Mouse (Mus musculus) heart, embryonic 13.5 days (tissue): ENCODE results near the gene Csk. TPM values are rescaled to one million over a fixed set of nuclear protein-coding genes. Genes with fewer than 3 reads are reported as not detected.
A peak's percentile ranks its signal among the peaks of the same experiment; 100 is the strongest.

Experiments
- ATAC-seq: fragments of 200-750 bp; cut with Nextera tagmentation; 2 replicates; pipeline ENCODE4 v1.8.0; 2017; ENCODE audit warnings: moderate TSS enrichment; ENCODE audit not compliant: insufficient number of reproducible peaks, low FRiP score, low TSS enrichment; ENCODE audit errors: extremely low read depth
- H3K27ac ChIP-seq: fragments of 300-500 bp; sonication (generic); replicated peaks from 2 replicates; pipeline ENCODE4 v1.5.1; 2015; ENCODE audit warnings: moderate library complexity, mild to moderate bottlenecking, inconsistent platforms
- H3K27me3 ChIP-seq: fragments of 300-500 bp; sonication (generic); replicated peaks from 2 replicates; pipeline ENCODE4 v1.6.1; 2015; ENCODE audit warnings: mild to moderate bottlenecking, inconsistent platforms
- H3K36me3 ChIP-seq: fragments of 300-500 bp; sonication (generic); 2 replicates; pipeline ENCODE4 v1.6.1; 2015; ENCODE audit warnings: mild to moderate bottlenecking, inconsistent platforms
- H3K4me1 ChIP-seq: fragments of 300-500 bp; sonication (generic); 2 replicates; pipeline ENCODE4 v1.6.1; 2015; ENCODE audit warnings: inconsistent platforms
- H3K4me2 ChIP-seq: fragments of 300-500 bp; sonication (generic); 2 replicates; pipeline ENCODE4 v1.6.1; 2015; ENCODE audit warnings: inconsistent platforms, mild to moderate bottlenecking, moderate library complexity
- H3K4me3 ChIP-seq: fragments of 300-500 bp; sonication (generic); 2 replicates; pipeline ENCODE4 v1.5.1; 2015; ENCODE audit warnings: moderate library complexity, mild to moderate bottlenecking, inconsistent platforms
- H3K9ac ChIP-seq: fragments of 300-500 bp; sonication (generic); 2 replicates; pipeline ENCODE4 v1.6.1; 2015; ENCODE audit warnings: inconsistent platforms, mild to moderate bottlenecking, moderate library complexity
- H3K9me3 ChIP-seq: fragments of 300-500 bp; sonication (generic); 2 replicates; pipeline ENCODE4 v1.6.1; 2016; ENCODE audit warnings: inconsistent platforms
- WGBS: fragments of 180-500 bp; shearing (Covaris S2); methylation state at CpG from one replicate; pipeline ENCODE4 v1.1.7; 2015; ENCODE audit warnings: mixed read lengths; 5-methylcytosine and 5-hydroxymethylcytosine counted together
- polyA plus RNA-seq: library from polyadenylated mRNA; unstranded; fragments of >200 nt; fragmentation: Nextera tagmentation; extraction: Ambion mirVana; gene quantifications from 2 replicates; pipeline ENCODE4 v1.2.1, GENCODE M21; 2015

The Csk gene
- 16.3 and 17.2 TPM in 2 replicates for polyA plus RNA-seq

DNA sequence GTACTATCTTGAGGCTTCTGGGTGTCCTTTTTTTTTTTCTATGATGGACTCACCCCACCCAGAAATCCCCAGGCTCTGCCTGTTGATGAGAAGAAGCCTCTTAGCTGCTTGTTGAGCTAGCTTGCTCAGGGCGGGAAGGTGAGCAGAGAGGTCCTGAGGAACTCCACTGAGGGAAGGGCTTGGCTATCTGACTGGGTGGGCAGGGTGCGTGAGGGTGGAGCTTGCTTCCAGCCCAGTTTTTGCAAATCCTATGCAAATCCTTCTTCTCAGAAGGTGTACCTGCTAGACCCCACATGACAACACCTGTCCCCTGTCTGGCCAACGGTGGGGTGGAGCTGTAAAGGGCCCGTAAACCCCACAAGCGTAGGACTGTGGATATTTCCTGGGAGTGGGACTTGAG, at the start of gene Csk:
TSS of gene Csk (minus strand) at position 349 of the 400 bp plus-strand sequence.
- no peaks in the 10 kb centered on the region for H3K36me3 ChIP-seq
- no peak within 1 kb of the TSS for H3K4me2 ChIP-seq
- H3K4me1 ChIP-seq = peaks cover 10% of the 10 kb centered on the region
- no peak within 1 kb of the TSS for H3K27ac ChIP-seq
- 59% methylated on average over 5 of the region's 5 CpGs for WGBS
- H3K4me3 ChIP-seq = no peak within 1 kb of the TSS
- peak within 1 kb of the TSS; percentile 37; the same call in 1 of the 2 replicates for H3K9ac ChIP-seq
- peaks cover 32% of the 10 kb centered on the region for H3K27me3 ChIP-seq
- no peaks in the 10 kb centered on the region for H3K9me3 ChIP-seq
- no peak for ATAC-seq

DNA sequence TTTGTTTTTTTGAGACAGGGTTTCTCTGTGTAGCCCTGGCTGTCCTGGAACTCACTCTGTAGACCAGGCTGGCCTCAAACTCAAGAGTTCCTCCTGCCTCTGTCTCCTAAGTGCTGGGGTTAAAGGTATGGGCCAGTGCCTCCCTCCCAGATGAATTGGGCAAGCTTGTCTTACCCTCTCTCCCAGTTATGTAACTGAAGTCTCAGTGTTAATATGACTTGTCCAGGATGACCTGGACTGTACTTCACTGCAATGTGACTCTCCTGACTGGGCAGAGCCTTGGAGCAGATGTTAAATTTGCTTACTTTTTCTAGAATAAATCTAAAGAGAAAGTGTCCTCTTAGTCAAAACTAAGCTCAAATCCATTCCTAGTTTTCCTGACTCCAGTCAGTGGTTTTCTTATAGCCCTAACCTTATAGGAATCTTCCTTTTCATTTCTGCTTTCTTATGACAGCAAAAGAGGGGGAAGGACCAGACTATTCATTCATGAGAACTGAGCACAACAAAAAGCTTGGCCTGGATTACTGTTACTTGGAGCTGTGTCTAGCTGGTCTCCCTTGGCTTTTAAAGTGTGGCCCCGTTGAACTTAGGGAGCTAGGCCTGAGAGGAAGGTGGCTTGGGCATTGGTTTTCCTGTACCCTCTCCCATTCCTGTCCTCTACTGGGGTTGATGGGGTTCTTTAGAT, 45.2 kb upstream of the Csk start:
- Histone ChIP-seq H3K27me3 (peaks cover 49% of the 10 kb centered on the region), H3K4me1 (peaks cover 15% of the 10 kb centered on the region), H3K27ac (no peak overlapping the region), H3K36me3 (no peaks in the 10 kb centered on the region), H3K4me3 (no peak overlapping the region), H3K9ac (no peak overlapping the region), H3K4me2 (no peak overlapping the region), H3K9me3 (no peaks in the 10 kb centered on the region)
- WGBS = 60% methylated on average over 1 of the region's 1 CpGs
- ATAC-seq = no peak

DNA sequence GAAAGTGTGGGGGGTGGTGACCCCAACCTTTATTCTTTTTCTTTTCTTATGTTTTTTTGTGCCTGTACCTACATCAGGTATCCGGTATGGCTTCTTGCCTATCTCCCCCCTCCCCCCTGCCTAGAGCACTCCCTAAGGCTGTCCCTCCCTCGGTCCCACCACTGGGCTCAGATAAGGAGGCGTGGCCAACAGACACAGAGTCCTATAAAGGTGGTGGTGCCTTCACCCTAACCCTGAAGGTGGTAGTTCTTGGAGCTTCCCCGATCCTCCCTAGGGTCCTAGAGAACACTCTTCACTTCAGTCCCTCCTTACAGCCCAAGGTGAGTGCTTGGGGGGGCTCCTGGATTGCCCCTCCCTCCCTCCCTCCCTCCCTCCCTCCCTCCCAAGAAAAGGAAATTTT, 43.9 kb upstream of the Csk start:
- Histone ChIP-seq H3K4me1 (peaks cover 15% of the 10 kb centered on the region), H3K9ac (no peak overlapping the region), H3K36me3 (no peaks in the 10 kb centered on the region), H3K4me2 (no peak overlapping the region), H3K4me3 (no peak overlapping the region), H3K27ac (no peak overlapping the region), H3K27me3 (peaks cover 51% of the 10 kb centered on the region), H3K9me3 (no peaks in the 10 kb centered on the region)
- WGBS = 15% methylated on average over 4 of the region's 4 CpGs
- ATAC-seq = no peak

DNA sequence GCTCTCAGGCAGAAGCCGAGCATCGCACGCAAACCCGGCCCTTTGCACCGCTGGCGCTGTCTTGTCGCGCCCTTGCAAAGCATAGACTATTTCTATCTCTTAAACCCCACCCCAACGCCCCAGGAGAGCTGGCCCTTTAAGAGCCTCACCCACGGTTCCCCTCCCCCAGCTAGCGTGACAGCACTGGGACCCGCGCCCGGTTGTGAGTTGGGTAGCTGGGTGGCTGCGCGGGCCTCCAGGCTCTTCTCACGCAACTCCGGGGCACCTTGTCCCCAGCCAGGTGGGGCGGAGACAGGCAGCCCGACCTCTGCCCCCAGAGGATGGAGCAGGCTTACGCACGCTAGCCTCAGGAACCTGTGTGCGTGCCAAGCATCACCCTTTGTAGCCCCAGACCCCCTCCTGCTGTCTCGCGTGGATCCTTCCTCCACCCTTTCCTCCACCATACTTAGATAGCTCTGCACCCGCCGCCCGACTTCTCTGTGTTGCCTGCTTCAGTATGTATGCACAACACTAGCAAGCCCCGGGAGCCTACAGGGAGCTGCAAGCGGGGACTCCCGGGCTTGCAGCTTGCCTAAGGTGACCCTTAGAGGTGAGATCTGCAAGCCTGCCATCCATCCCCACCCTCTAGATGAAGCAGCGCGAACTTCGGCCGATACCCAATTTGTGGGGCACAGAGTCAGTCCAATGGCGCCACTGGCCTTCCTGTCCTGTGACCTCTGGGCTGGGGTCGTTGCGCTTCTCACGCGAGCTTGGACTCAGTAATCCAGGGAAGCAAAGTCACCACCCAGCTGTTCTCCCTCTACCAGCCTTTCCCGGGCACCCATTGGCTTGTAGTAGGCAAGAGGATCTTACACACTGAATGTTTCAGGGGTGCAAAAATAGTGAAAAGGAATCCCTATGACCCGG, 43.2 kb upstream of the Csk start:
- 1% methylated on average over 42 of the region's 42 CpGs for WGBS
- H3K4me2 ChIP-seq = peak overlapping the region; percentile 90
- no peaks in the 10 kb centered on the region for H3K9me3 ChIP-seq
- peak overlapping the region; percentile 55 for H3K4me3 ChIP-seq
- ATAC-seq = peak; percentile 31; the same call in 1 of the 2 replicates
- H3K27me3 ChIP-seq = peaks cover 53% of the 10 kb centered on the region
- peaks cover 15% of the 10 kb centered on the region for H3K4me1 ChIP-seq
- H3K36me3 ChIP-seq = no peaks in the 10 kb centered on the region
- no peak overlapping the region for H3K27ac ChIP-seq
- H3K9ac ChIP-seq = peak overlapping the region; percentile 71

DNA sequence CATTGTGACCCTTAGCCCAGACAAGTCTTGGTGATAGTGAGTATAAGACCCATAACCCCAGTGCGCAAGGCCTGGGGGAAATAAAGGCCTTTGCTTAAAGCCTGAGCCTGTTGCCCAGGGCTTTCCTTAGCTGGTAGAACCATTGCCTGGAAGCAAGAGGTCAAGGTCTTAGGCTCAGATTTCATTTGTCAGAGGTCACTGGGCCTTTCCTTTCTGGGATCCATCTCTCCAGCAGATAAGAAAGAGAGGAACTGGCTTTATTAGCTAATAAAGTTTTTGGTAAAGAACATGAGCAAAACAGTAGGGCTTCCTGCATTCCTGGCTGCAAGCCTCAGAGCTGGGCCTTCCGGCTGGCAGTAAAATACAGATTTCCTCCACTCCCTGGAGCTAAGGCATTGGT, 40.7 kb upstream of the Csk start:
- Histone ChIP-seq H3K27me3 (peaks cover 53% of the 10 kb centered on the region), H3K36me3 (no peaks in the 10 kb centered on the region), H3K4me2 (no peak overlapping the region), H3K9ac (no peak overlapping the region), H3K27ac (no peak overlapping the region), H3K9me3 (no peaks in the 10 kb centered on the region), H3K4me3 (no peak overlapping the region), H3K4me1 (peaks cover 15% of the 10 kb centered on the region)
- 69% methylated on average over 2 of the region's 2 CpGs for WGBS
- no peak for ATAC-seq

DNA sequence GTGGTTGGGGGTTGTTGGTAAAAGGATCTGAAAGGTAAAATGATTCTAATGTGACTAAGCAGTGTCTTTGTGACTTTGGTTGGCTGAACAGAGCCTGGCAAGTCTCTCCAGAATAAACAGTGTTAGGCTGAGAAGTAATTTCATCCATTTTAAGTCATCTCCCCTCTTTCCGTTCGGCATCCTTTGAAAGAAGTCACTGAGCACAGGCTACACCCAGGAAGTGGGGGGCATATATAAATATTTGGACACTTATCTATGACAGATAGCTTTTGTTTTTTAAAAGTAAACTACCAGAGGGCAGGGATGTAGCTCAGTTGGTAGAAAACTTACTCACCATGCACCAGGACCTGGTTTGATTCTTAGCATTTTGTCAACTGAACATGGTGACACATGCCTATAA, 35.2 kb upstream of the Csk start:
- H3K27me3 ChIP-seq = peaks cover 5% of the 10 kb centered on the region
- WGBS = 63% methylated on average over 2 of the region's 2 CpGs

DNA sequence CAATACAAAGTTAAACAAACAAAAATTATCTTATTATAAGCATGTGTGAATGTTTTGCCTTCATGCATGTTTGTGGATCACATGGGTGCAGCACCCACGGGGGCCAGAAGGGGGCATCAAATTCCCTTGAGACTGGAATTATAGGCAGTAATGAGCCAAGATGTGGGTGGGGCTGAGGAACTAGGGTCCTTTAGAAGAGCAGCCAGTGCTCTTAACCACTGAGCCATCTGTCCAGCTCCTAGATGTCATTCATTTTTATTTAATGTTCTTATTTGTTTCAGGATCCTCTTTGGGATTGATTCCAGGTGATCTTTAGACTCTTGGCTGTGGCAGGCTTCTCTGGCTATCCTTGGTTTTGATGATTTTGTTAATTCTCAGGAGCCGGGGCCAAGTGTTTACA, 34.7 kb upstream of the Csk start:
- 45% methylated on average over 2 of the region's 2 CpGs for WGBS
- no peaks in the 10 kb centered on the region for H3K9me3 ChIP-seq
- H3K36me3 ChIP-seq = no peaks in the 10 kb centered on the region
- no peak overlapping the region for H3K4me2 ChIP-seq
- no peaks in the 10 kb centered on the region for H3K4me1 ChIP-seq
- peaks cover 5% of the 10 kb centered on the region for H3K27me3 ChIP-seq
- H3K4me3 ChIP-seq = no peak overlapping the region
- H3K27ac ChIP-seq = no peak overlapping the region
- no peak overlapping the region for H3K9ac ChIP-seq
- no peak for ATAC-seq

More for the DNA sequence above, 35.2 kb upstream of the Csk start:
- Histone ChIP-seq H3K9ac (no peak overlapping the region), H3K36me3 (no peaks in the 10 kb centered on the region), H3K4me3 (no peak overlapping the region), H3K9me3 (no peaks in the 10 kb centered on the region), H3K4me2 (no peak overlapping the region), H3K27ac (no peak overlapping the region), H3K4me1 (no peaks in the 10 kb centered on the region)
- ATAC-seq = no peak

DNA sequence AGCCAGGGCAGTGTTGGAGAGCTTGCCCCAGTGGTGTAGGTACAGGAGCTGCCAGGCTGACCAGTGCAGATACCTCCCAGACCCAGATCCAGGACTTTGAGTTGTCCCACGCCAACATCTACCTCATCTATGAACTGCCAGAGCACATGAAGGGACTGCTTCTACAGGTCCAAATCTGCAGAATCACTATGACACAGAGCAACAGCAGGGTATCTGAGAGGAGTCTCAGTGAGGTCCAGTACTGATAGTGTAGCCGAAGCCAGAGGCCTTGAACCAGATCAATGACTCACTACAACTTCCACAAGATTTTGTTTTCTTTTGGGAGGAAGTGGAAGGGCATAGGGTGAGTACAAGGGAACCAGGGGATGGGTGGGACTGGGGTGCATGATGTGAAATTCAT, 34.3 kb upstream of the Csk start, which contains the start of gene Cyp1a1:
TSS of gene Cyp1a1 (plus strand) at position 178 of the 400 bp plus-strand sequence.
- Histone ChIP-seq H3K4me1 (no peaks in the 10 kb centered on the region), H3K4me2 (no peak within 1 kb of the TSS), H3K27ac (no peak within 1 kb of the TSS), H3K36me3 (no peaks in the 10 kb centered on the region), H3K27me3 (peaks cover 7% of the 10 kb centered on the region), H3K9me3 (no peaks in the 10 kb centered on the region), H3K9ac (no peak within 1 kb of the TSS), H3K4me3 (no peak within 1 kb of the TSS)
- 66% methylated on average over 2 of the region's 2 CpGs for WGBS
- ATAC-seq = no peak

DNA sequence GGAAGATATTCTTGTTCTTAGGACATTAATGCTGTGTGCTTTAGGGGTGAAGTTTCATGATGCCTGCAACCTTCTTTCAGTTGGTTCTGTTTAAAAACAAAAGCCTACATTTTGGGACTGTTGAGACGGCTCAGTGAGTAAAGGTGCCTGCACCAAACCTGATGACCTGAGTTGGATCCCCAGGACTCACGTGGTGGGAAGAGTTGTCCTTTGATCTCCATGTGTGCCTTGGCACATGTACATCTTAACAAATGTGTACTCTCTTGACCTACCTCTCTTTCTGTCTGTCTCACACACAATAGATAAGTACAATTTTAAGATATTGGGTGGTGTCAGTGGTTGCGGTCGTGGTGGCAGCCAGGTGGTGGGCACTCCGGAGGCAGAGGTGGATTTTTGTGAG, 32.6 kb upstream of the Csk start:
- Histone ChIP-seq H3K27ac (no peak overlapping the region), H3K27me3 (peaks cover 10% of the 10 kb centered on the region; the same call in 1 of the 2 replicates), H3K36me3 (no peaks in the 10 kb centered on the region), H3K4me3 (no peak overlapping the region), H3K4me1 (no peaks in the 10 kb centered on the region), H3K9me3 (no peaks in the 10 kb centered on the region), H3K9ac (no peak overlapping the region), H3K4me2 (no peak overlapping the region)
- WGBS = 77% methylated on average over 5 of the region's 5 CpGs
- ATAC-seq = no peak

DNA sequence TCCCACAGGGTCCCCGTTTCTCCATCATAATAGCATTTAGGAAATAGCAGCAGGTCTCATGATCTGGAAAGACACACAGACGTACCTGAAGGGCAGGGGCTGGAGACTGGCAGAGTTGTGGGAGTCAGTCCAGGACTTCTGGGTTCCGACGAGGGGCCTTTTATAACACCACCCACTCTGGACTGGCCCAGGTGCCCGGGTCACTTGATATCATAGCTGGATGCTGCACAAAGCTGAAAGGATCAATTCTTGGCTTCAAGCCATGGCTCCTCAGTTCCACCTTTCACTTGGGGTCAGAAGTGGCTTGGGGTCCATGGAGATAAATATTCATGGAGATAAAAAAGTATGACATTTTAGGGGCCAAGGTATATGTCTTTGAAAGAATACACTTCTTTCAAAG, 30.1 kb upstream of the Csk start, which contains the start of gene Cyp1a2:
TSS of gene Cyp1a2 (minus strand) at position 184 of the 400 bp plus-strand sequence.
- Histone ChIP-seq H3K27me3 (peaks cover 10% of the 10 kb centered on the region; the same call in 1 of the 2 replicates), H3K4me3 (no peak within 1 kb of the TSS), H3K27ac (no peak within 1 kb of the TSS), H3K9ac (no peak within 1 kb of the TSS), H3K36me3 (no peaks in the 10 kb centered on the region), H3K4me2 (no peak within 1 kb of the TSS), H3K9me3 (no peaks in the 10 kb centered on the region), H3K4me1 (no peaks in the 10 kb centered on the region)
- ATAC-seq = no peak
- WGBS = 64% methylated on average over 5 of the region's 5 CpGs

DNA sequence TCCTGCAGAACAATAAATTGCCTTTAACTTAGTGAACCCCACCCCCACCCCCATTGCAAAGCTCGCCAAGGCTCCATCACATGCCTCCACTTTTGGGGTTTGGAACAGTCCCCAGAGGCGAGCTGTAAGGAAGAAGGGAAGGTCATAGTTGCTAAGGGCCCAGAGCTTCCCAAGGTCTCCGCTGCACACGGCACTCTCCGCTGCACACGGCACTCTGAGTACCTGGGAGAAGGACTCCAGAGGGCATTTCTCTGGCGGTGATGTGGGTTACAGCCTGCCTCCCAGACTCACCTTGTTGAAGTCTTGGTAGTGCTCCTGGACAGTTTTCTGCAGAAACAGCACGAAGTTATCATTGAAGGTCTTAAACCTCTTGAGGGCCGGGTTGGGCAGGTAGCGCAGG, 28.0 kb upstream of the Csk start:
- H3K4me2 ChIP-seq = no peak overlapping the region
- H3K27ac ChIP-seq = no peak overlapping the region
- H3K4me1 ChIP-seq = no peaks in the 10 kb centered on the region
- H3K9me3 ChIP-seq = no peaks in the 10 kb centered on the region
- no peak overlapping the region for H3K9ac ChIP-seq
- 74% methylated on average over 10 of the region's 10 CpGs for WGBS
- ATAC-seq = no peak
- H3K36me3 ChIP-seq = no peaks in the 10 kb centered on the region
- H3K4me3 ChIP-seq = no peak overlapping the region
- peaks cover 10% of the 10 kb centered on the region; the same call in 1 of the 2 replicates for H3K27me3 ChIP-seq
